Mouse (Mus musculus) CD8-positive naive resting alpha-beta T cell, adult 2 months (primary cell): Measurements from ENCODE around the gene Ift81.
A peak's percentile ranks its signal among the peaks of the same experiment; 100 is the strongest.
"Not testable (repeated sequence)": the region's sequence is repeated elsewhere in the genome, so short reads cannot be mapped to it uniquely, and the experiment has no call there.

Experiments used
- DNase-seq, 2 experiments: peaks; one replicate each; pipeline ENCODE4 v3.0.0; 2022; ENCODE audit warnings: low read depth in 2 of 2, low spot score in 2 of 2

Ift81 gene

DNA sequence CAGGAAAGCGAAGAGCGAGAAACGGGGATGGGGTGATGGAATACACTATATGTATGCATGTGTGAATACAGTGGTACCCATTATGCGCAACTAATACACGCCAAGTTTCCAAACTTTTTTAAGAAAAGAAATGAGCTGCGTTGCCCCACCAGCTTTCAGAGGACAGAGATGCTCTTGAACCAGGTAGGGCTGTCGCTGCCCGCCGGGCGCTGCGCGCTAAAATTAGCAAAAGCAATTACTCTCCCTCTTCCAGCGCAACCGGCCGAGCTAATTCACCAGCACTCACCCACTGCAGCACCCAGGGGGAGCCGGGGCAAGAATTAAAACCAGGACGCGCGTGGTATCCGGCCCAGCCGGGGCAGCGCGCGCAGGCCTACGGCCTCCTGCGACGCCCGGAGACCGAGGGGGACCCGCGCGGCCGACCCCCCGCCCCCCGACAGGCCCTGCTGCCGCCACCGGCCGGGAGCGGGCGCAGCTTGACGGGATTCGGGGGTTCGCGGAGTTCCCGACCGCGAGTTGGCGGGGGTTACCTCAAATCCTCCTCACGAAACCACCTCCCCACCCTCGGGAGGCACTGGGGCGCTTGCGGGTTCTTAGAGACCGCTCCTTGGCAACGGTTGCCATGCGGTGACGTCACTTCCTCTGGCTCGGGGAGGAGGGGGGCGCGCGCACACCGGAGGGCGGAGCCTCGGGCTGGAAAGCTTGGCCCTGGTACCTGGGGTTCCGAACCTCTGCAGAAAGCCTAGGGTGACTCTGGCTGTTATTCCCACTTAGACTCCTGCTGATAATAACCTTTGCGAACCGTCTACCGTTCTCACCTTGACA, at the start of gene Ift81:
Gene Ift81, minus strand, starts transcription at position 611 of the 825 bp plus-strand sequence.
- DNase-seq: peak; percentile 95 to 96

DNA sequence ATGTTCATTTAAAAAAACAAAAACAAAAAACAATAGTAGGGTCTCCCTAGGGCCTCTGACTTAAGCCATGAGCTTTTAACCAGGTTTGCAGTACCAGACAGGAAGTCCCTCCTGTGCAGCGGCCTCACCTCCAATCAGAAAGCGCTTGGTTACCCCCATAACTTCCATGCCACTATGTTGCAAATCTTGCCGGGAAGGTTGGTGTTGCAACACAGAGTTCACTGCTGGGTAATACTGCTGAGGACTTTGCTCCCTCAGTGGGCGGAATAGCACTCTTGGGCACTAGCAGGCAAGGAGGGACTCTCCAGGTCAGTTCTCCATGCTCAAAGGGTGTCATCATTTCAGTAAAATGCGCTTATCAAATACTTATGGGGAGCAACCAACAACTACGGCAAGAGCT, 48.2 kb upstream of the Ift81 start:
- DNase-seq: no peak

DNA sequence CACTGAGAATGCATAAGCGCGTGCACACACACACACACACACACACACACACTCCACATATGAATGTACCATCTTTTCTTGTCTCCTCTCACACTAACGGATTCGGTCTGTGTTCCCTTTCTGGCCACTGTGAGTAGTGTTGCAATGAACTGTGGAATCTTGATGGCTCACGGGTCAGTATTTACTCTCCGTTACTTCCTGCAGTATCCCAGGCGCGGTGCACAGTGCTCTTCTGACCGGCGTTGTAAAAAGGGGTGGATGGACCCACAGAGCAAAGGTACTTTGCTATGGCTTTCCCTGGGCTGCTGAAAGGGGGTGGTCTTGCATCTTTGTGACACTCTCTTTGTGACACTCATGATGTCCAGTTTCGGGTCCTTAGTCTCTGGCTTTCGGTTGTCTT, 42.5 kb upstream of the Ift81 start:
- DNase-seq: no peak

DNA sequence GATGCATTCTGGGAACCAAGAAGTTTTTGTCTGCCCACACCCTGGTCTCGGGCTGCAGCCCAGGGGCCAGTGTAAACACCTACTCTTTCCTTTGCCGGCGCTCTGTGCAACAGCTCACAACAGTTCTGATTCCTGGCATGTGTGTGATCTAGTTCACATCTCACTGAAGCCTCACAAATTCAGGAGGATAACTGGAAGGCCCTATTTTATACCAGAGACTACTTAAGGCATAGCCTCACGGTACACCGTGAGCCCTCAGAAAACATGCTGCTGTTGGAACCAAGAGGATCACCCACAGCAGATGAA, 39.9 kb upstream of the Ift81 start:
- DNase-seq: no peak

DNA sequence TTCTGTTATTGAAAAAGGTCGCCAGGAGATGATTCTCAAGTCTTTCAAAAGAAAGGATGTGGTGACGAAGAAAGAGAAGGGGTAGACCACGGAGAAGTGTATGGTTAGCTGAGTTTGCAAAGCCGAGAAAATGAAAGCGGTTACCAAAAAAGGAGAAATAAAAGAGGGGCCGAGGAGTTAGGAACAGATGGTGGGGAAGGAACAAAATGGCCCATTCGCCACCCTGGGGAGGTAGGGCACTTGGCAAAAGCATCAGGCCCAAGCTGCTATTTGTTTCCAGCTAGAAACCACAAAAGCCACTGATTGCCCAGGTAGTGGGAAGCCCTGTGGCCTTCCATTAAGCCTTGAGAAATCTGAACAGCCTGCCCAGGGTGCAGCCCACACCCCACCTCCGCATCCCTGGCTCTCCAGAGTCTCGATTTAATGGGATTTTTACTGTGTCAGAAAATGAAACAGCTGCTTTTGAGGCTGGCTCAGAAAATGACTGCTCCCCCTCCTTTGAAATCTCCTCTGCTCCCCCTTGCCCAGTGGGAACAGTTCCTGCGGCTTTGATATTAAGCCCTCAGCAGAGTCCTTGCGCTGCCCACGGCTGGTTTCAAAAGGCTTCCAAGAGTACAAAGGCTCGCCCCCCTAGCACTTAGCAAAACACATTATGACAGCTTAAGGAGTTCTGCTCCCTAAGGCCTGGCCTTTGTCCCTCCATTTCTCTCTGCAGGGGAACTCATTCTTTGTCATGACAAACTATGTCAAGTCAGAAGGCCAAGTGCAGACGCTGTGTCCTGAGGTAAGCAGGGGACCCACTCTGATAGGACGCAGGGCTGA, 39.3 kb upstream of the Ift81 start:
- peak; percentile 50 to 56 for DNase-seq

DNA sequence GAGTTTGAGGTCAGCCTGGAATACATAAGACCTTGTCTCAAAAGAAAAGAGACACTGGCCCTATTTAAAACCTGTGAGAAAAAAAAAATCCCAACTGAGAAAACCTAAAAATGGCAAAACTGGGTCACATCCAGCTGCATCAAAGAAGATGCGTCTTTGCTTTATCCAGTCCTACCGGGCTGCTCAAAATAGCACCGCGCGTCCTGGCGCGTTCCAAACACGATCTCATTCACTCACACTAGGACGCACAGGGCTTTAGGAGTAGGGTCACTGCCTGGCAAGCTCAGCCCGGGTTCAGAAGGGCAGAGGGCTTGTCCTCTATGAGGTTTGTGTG, 38.8 kb upstream of the Ift81 start:
- DNase-seq: no peak

DNA sequence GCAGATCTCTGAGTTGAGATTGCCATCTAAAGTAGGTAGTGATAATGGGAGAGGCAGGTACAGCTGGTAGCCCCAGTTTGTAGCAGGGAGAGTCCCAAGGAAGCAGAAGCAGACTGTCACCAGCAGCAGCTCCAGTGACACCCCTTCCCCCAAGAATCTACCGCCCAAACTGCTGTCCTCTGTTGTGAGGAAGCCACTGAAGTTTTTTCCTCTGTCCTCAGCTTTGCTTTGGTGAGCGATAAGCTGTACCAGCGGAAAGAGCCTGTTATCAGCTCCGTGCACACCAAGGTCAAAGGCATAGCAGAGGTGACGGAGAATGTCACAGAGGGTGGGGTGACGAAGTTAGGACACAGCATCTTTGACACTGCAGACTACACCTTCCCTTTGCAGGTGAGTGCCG, 38.2 kb upstream of the Ift81 start:
- peak in 1 of 2 experiments; percentile 19 for DNase-seq

DNA sequence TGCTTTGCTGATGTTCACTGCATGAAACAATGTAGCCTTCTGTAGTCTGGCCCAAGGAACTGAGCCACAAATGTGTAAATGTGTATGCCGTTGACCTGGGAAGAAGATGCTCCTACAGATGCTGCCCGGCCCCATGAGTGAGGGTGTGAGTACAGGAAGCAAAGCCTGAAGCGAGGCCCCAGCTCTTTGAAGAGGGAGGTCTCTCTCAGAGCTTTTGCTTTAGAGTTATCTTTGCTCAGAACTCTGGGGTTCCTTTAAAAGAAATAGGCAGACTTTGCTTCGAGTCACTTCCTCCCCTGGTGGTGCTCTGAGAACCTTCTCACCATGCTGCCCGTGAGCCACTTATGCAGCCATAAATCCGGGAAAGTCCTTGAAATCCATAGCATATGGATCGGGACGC, 35.8 kb upstream of the Ift81 start:
- DNase-seq: peak in 1 of 2 experiments; percentile 32

DNA sequence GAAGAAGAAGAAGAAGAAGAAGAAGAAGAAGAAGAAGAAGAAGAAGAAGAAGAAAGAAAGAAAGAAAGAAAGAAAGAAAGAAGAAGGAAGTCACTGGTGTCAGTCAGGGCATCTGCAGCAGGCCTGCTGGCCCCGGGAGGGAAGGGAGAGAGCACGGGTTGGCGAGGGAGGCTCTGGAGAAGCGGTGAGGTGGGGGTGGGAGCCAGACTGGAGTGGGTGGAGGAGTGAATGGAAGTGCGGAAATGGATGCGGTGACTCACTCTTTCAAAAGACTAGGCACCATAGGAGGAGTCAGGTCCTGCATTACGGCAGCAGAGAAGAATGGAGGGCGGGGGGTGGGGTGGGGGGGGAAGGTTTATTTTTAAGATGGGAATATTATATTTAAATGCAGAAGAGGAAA, 34.9 kb upstream of the Ift81 start:
- no peak for DNase-seq

DNA sequence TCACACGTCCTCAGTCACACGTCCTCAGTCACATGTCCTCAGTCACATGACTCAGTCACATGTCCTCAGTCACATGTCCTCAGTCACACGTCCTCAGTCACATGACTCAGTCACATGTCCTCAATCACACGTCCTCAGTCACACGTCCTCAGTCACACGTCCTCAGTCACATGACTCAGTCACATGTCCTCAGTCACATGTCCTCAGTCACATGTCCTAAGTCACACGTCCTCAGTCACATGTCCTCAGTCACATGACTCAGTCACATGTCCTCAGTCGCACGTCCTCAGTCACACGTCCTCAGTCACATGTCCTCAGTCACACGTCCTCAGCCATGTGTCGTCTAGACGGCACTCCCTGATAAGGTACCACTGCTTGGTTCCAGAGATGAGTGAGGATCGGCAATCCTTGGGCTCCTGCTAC, 33.6 kb upstream of the Ift81 start:
- DNase-seq: not testable (repeated sequence)

DNA sequence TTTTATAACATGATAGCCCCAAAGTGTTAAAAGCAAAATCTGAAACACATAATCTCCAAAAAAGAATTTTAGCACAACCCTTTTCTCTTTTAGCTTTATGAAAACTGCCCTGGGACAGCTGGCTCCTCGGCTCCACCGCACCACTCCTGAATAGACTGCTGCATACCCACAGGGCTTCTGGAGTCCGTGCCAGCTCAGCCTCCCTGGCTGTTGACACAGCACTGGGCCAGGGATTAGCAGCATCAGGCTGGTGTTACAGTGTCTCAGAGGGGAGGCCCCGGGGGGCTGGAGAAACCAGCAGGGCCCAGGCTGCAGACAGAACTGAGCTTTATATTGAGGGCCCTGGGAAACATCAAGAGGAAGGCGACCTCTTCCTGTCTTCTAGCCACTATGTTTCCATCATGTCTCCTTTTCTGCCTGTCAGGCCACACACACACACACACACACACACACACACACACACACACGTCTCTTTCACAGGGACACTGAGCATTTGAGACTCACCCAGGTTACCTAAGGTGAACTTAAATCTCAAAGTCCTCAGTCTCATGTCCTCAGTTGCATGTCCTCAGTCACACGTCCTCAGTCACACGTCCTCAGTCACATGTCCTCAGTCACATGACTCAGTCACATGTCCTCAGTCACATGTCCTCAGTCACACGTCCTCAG, 33.1 kb upstream of the Ift81 start:
- DNase-seq: no peak

DNA sequence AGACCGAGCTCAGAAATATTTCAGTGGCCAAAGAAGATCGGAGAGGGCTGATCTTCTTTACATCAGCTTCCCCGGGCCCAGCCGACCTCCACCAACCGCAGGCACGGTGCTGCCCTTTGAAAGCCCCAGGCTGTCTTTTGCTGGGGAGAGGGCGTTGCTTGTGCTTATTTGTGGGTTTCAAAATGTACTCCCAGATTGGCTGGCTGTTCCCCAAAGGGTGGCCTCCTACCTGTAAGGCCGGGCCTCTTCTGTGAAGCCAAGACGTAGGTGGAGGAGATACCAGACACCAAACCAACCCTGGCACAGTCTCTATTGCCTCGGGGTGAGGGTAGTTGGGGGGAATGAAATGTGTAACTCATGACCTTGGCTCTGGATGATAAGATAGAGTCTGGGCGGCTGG, 31.7 kb upstream of the Ift81 start:
- peak; percentile 15 to 27 for DNase-seq

DNA sequence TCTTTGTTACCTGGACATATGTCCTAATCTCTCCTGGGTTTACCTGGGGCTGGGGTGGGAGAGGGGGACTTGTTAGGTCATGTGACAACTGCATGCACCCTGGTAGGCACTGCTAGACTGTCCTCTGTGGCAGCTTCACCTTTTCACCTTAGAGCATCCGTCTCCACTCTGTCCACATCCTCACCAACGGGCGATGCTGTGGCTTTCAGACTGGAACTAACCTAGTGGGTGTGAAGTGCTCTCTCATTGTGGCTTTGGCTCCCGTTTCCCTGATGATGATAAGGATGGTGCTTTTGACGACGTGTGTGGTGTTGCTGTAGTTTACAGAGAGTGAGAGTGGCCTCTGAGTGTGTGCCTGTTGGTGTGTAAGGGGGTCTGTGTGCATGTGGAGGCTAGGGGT, 31.0 kb upstream of the Ift81 start:
- peak; percentile 21 to 36 for DNase-seq

DNA sequence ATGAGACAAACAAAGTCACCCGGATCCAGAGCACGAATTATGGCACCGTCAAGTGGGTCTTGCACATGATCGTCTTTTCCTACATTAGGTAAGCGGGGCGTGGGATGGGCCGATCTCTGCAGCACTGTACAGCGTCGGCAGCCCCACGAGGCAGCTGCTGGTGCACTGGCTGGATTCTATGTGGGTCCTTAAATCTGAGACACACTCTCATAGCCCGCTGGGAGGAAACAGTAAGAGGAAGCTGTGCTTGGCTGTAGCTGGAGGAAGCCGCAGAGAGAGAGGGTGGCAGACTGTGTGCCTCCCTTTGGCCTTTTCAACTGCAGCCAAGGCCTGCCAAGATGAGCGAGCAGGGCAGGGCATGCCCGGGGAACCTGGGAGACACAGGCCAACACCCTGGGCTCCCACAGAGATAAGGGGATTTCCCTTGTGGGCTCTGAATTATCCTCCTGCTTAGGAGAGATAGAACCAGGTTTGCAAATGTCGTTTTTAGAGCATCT, 29.8 kb upstream of the Ift81 start:
- DNase-seq: peak; percentile 25 to 35

DNA sequence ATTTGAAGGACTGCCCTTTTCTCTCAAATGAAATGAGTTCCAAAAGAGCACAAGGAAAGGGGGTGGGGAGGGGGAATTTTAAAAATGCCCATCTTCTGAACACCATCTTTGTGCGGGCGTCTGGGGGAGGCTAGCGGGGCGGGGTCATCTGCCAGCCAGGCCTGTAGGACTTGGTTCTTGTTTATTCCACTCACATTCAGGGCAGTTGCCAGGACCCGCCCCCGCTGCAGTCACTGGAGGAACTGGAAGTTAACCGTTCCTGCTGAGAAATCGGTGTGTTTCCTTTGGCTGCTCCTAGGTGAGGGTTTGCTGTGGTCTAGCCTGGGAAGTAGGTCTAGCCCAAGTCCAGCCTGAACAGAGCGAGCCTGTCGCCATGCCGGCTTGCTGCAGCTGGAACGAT, 29.4 kb upstream of the Ift81 start, which contains the start of gene P2rx7:
Gene P2rx7, plus strand, starts transcription at position 211 of the 400 bp plus-strand sequence.
- no peak for DNase-seq

DNA sequence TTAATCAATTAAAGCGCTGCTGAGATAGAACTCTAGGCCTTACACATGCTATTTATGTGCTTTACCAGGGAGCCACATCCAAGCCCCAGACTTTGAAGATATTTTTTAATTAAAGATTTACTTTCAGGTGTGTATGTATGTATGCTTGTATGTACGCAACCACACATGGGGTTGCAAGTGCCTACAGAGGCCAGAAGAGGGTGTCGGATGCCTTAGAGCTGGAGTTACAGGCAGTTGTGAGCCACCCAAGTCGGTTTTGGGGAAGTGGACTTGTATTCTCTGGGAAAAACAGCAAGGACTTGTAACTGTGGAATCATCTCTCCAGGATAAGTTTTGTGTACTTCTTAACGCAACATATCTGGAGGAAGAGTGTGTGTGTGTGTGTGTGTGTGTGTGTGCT, 25.7 kb upstream of the Ift81 start:
- DNase-seq: no peak

DNA sequence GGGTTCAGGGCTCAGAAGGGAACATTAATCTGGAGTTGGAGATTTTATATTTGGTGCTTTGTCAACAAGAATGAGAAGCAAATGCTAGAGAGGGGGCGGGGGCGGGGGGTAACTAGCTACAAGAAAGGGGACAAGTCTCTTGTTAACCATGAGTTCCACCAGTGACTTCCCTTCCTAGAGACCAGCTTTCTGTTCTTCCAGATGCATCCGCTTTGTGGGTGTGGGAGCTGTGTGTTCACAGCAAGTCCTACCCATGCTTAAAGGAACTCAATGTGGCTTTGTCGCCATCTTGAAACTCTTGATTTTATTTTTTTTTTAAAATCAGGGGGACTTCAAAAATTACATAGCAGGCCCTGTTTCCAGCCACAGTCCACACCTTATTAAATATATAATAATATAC, 25.2 kb upstream of the Ift81 start:
- DNase-seq: no peak

DNA sequence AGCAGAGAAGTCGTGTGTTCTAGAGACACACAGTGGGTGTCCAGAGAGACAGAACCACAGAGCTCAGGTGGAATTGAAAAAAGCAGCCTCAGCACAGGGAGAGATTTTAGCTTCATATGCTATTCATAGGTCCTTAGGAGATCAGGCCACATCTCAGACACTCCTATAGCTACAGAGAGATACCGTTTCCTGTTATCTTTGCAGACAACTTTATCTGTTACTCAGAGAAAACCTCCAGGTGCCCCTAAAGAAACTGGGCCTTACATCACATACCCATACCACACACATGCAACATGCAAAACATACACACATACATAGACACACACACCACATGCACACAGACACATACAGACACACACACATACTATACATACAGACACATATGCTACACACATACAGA, 24.0 kb upstream of the Ift81 start:
- no peak for DNase-seq

DNA sequence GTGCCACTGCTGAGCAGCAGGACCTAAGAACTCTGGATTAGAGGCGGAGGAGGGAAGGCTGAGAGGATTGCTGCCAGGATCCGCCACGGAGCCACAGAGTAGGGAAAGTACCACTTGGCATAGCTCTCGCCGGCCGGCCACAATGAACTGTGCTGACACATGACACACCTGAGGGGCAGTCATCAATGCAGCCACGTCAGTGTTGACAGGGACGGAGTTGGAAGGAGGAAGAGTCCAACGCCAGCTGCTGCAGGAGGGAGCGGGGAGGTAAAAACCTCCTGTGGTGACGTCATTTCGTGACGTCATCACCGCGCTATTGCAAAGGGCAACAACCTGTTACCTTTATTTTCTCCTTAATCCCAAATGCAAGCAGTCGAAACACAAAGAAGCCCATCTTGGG, 22.6 kb upstream of the Ift81 start:
- DNase-seq: no peak

DNA sequence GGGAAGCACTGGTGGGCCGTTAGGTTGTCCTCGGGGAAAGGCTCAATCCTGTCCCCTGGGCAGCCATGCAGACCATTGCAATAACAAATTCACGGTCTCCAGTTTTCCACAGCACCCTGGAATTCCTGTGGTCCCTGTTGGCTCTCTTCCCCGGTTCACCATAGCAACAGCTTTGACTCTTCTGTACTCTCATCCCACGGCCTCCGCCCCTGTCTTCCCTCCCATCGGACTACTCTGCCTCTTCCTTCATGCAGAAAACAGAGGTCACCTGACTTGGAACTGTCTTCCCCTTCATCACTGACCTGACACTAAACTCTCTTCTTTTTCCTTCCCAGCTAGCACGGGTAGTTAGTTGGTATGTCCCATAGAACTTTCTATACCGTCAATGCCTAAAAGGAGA, 22.0 kb upstream of the Ift81 start:
- DNase-seq: no peak

DNA sequence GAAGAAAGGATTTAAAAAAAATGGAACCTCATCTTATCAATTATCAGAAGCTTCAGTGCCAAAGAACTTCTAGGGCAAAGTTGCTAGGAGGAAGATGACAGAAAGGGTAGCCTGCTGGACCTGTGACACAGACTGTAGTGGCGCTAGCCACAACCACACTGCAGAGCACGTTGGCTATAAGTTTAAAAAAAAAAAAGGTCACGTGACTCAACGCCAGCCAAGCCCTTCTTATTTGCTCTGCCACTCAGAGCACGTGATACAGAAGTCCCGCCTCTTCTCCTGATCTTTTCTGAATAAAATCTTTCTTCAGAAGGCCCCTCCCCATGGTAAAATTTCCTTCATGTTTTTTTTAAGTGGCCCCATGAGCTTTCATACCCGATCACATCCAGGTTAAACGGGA, 20.9 kb upstream of the Ift81 start:
- DNase-seq: no peak

DNA sequence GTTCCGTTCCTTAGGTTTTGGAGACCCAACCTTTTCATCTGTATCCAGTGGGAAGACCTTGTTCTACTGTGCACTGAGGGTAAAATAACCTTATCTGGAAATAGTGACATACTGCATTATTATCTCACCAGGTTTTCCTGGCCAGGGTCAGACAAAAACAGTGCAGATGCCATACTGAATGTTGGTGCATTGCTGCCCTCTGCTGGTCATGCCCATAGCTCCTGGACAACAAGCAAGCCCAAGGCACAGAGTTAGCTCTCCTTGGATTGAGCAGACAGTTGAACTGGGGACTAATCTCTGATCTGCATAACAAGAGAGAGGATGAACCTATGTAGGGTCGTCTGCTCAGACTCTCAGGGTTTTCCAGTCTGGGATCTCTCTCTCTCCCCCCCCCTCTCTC, 12.9 kb upstream of the Ift81 start:
- peak; percentile 67 to 80 for DNase-seq
